Mouse (Mus musculus) megakaryocyte-erythroid progenitor cell, adult 5 weeks (primary cell): ENCODE results near the gene Olfr1025-ps1. TPM values are rescaled to one million over a fixed set of nuclear protein-coding genes. Genes with fewer than 3 reads are reported as not detected.

Experiments
- polyA plus RNA-seq: library from polyadenylated mRNA; stranded (reverse); fragments of >175 nt; gene quantifications from 2 replicates; pipeline ENCODE4 v1.2.3, GENCODE M21; 2012

Olfr1025-ps1 gene
- polyA plus RNA-seq, result not detected in 2 replicates

GRCm38 (mm10) chr2:85914893-85915292, at the start of gene Olfr1025-ps1:
Gene Olfr1025-ps1 (plus strand): TSS chr2:85915193.

DNA sequence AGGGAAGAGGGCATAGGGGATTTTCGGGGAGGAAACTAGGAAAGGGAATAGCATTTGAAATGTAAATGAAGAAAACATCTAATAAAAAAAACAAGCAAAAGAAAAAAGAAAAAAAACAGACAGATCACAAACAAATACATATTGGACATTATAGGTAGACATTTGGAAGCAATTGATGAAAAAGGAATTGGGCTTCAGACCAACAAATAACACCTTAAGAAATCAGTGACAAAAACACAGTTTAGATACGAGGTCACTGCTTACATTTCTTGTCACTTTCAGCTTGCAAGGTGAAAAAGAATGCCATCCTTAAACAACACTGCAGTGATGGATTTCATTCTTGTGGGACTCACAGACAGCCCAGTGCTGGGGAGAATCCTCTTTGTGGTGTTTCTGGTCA, 46.7 kb upstream of the Olfr1025-ps1 start, which contains the start of gene Olfr1022:
Olfr1022 (plus strand) TSS at position 301 of the 400 bp plus-strand sequence.

DNA sequence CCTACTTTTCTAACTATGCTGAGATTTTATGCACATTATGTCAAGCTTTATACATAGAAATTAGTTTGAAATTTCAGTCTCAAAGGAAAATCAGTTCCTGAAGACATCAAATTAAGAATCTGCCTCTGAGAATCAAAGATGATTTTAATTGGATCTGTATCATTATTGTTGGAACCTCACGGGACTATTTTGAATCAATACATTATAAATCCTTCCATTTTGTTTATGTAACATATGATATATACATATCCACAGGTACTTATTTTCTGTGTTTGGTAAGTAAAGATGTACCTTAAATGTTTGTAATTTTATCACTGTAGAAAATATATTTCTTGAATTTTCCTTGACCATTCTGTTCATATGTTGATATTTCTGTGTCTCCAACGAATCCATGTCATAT, 29.7 kb upstream of the Olfr1025-ps1 start, which contains the start of gene Olfr1023:
Olfr1023 (plus strand) TSS at position 301 of the 400 bp plus-strand sequence.

GRCm38 (mm10) chr2:85904952-85905351, 10.0 kb upstream of the Olfr1025-ps1 start, which contains the start of gene Olfr1024:
Gene Olfr1024 (minus strand): TSS chr2:85905052.

GRCm38 (mm10) chr2:85921258-85921657, 6.3 kb downstream of the Olfr1025-ps1 start, which contains the start of gene Olfr1026:
Gene Olfr1026 (plus strand): TSS chr2:85921558.

GRCm38 (mm10) chr2:85950137-85950536, 35.1 kb downstream of the Olfr1025-ps1 start, which contains the start of gene Olfr1028:
Gene Olfr1028 (plus strand): TSS chr2:85950437.

Other genes starting within 250 kb of the Olfr1025-ps1 start
- not detected in 2 replicates for gene Olfr1006, start 236.4 kb upstream of the Olfr1025-ps1 start, polyA plus RNA-seq
- not detected in 2 replicates for gene Olfr1008, start 225.8 kb upstream of the Olfr1025-ps1 start, polyA plus RNA-seq
- gene Olfr1009, start 199.8 kb upstream of the Olfr1025-ps1 start, polyA plus RNA-seq, result not detected in 2 replicates
- not detected in 2 replicates for gene Olfr1012, start 152.4 kb upstream of the Olfr1025-ps1 start, polyA plus RNA-seq
- gene Olfr1013, start 148.1 kb upstream of the Olfr1025-ps1 start, polyA plus RNA-seq, result not detected in 2 replicates
- not detected in 2 replicates for gene Olfr1014, start 142.5 kb upstream of the Olfr1025-ps1 start, polyA plus RNA-seq
- gene Olfr1015, start 133.2 kb upstream of the Olfr1025-ps1 start, polyA plus RNA-seq, result not detected in 2 replicates
- not detected in 2 replicates for gene Olfr1016, start 112.6 kb upstream of the Olfr1025-ps1 start, polyA plus RNA-seq
- not detected in 2 replicates for gene Olfr1018, start 96.7 kb upstream of the Olfr1025-ps1 start, polyA plus RNA-seq
- not detected in 2 replicates for gene Olfr1019, start 69.7 kb upstream of the Olfr1025-ps1 start, polyA plus RNA-seq
- not detected in 2 replicates for gene Olfr1020, start 68.2 kb upstream of the Olfr1025-ps1 start, polyA plus RNA-seq
- not detected in 2 replicates for gene Olfr1022, start 46.6 kb upstream of the Olfr1025-ps1 start, polyA plus RNA-seq
- gene Olfr1023, start 29.6 kb upstream of the Olfr1025-ps1 start, polyA plus RNA-seq, result not detected in 2 replicates
- gene Olfr1024, start 10.1 kb upstream of the Olfr1025-ps1 start, polyA plus RNA-seq, result not detected in 2 replicates
- not detected in 2 replicates for gene Olfr1026, start 6.4 kb downstream of the Olfr1025-ps1 start, polyA plus RNA-seq
- not detected in 2 replicates for gene Olfr1028, start 35.2 kb downstream of the Olfr1025-ps1 start, polyA plus RNA-seq
- gene Olfr1029, start 58.7 kb downstream of the Olfr1025-ps1 start, polyA plus RNA-seq, result not detected in 2 replicates
- gene Olfr1030, start 64.1 kb downstream of the Olfr1025-ps1 start, polyA plus RNA-seq, result not detected in 2 replicates
- gene Olfr1031, start 75.1 kb downstream of the Olfr1025-ps1 start, polyA plus RNA-seq, result not detected in 2 replicates
- not detected in 2 replicates for gene Olfr1032, start 90.3 kb downstream of the Olfr1025-ps1 start, polyA plus RNA-seq
- 0.02 TPM in 1 of 2 replicates, not detected in the other for gene Olfr1033, start 105.4 kb downstream of the Olfr1025-ps1 start, polyA plus RNA-seq
- gene Olfr1034, start 130.7 kb downstream of the Olfr1025-ps1 start, polyA plus RNA-seq, result not detected in 2 replicates
- not detected in 2 replicates for gene Olfr1036, start 158.8 kb downstream of the Olfr1025-ps1 start, polyA plus RNA-seq
- not detected in 2 replicates for gene Olfr1037, start 172.2 kb downstream of the Olfr1025-ps1 start, polyA plus RNA-seq
- gene Olfr1039, start 220.7 kb downstream of the Olfr1025-ps1 start, polyA plus RNA-seq, result 0.02 TPM in 1 of 2 replicates, not detected in the other
- not detected in 2 replicates for gene Olfr1040, start 231.5 kb downstream of the Olfr1025-ps1 start, polyA plus RNA-seq
- not detected in 2 replicates for gene Olfr1042, start 246.6 kb downstream of the Olfr1025-ps1 start, polyA plus RNA-seq